Mouse (Mus musculus) heart, postnatal 25 days (tissue): Measurements from ENCODE around the gene Gm21962. TPM values are rescaled to one million over a fixed set of nuclear protein-coding genes. Genes with fewer than 3 reads are reported as not detected.
A peak's percentile ranks its signal among the peaks of the same experiment; 100 is the strongest.
"Not testable (repeated sequence)": the region's sequence is repeated elsewhere in the genome, so short reads cannot be mapped to it uniquely, and the experiment has no call there.

Source experiments
- DNase-seq: peaks from one replicate; pipeline ENCODE4 v3.0.0; 2022; ENCODE audit warnings: low spot score
- intact Hi-C: fragments of 180-260 bp; cut with DNase I; formaldehyde crosslinking; loops from one replicate; pipeline ENCODE4 v1.15.1; 2025
- total RNA-seq, 2 experiments: library from RNA; stranded (reverse); gene quantifications; 2 replicates each; pipeline ENCODE4 v1.2.3; 2021

Gm21962 gene
- not detected for total RNA-seq

GRCm38 (mm10) chr3:137671224-137671623, at the start of gene Gm21962:
Gene Gm21962 (plus strand): TSS chr3:137671524.
- intact Hi-C loops = not testable (repeated sequence)

GRCm38 (mm10) chr3:137622091-137622490, 49.2 kb upstream of the Gm21962 start:
- intact Hi-C loops = no loop called here
- no peak for DNase-seq

More at GRCm38 (mm10) chr3:137671224-137671623, at the start of gene Gm21962:
- DNase-seq = not testable (repeated sequence)

GRCm38 (mm10) chr3:137622895-137623580, 48.3 kb upstream of the Gm21962 start:
- intact Hi-C loops = no loop called here
- no peak for DNase-seq

- intact Hi-C loops = no loop called here
- peak; percentile 38 for DNase-seq
These were observed 47.6 kb upstream of the Gm21962 start for GRCm38 (mm10) chr3:137623581-137624362.

GRCm38 (mm10) chr3:137625054-137625453, 46.3 kb upstream of the Gm21962 start:
- intact Hi-C loops = no loop called here
- DNase-seq = no peak

- DNase-seq = no peak
- intact Hi-C loops = no loop called here
These were observed 37.6 kb upstream of the Gm21962 start for GRCm38 (mm10) chr3:137633726-137634125.

- intact Hi-C loops = no loop called here
- no peak for DNase-seq
These were observed 34.8 kb upstream of the Gm21962 start for GRCm38 (mm10) chr3:137636571-137636970.

- intact Hi-C loops = no loop called here
- DNase-seq = no peak
These were observed 30.1 kb upstream of the Gm21962 start for GRCm38 (mm10) chr3:137641238-137641637.

GRCm38 (mm10) chr3:137642137-137642536, 29.2 kb upstream of the Gm21962 start:
- intact Hi-C loops = no loop called here
- no peak for DNase-seq

GRCm38 (mm10) chr3:137642568-137642967, 28.8 kb upstream of the Gm21962 start:
- intact Hi-C loops = no loop called here
- no peak for DNase-seq

GRCm38 (mm10) chr3:137644081-137644480, 27.2 kb upstream of the Gm21962 start:
- DNase-seq = no peak
- intact Hi-C loops = no loop called here

GRCm38 (mm10) chr3:137644947-137645346, 26.4 kb upstream of the Gm21962 start:
- no peak for DNase-seq
- intact Hi-C loops = no loop called here

GRCm38 (mm10) chr3:137647427-137648100, 23.8 kb upstream of the Gm21962 start:
- DNase-seq = no peak
- intact Hi-C loops = no loop called here

GRCm38 (mm10) chr3:137649112-137649511, 22.2 kb upstream of the Gm21962 start:
- DNase-seq = no peak
- intact Hi-C loops = no loop called here

GRCm38 (mm10) chr3:137652853-137653252, 18.5 kb upstream of the Gm21962 start:
- DNase-seq = no peak
- intact Hi-C loops = no loop called here

GRCm38 (mm10) chr3:137680923-137681322, 9.6 kb downstream of the Gm21962 start:
- intact Hi-C loops = no loop called here
- DNase-seq = no peak

GRCm38 (mm10) chr3:137682911-137683806, 11.8 kb downstream of the Gm21962 start:
- no peak for DNase-seq
- intact Hi-C loops = no loop called here

GRCm38 (mm10) chr3:137683807-137684403, 12.6 kb downstream of the Gm21962 start:
- no peak for DNase-seq
- intact Hi-C loops = no loop called here

- DNase-seq = no peak
- intact Hi-C loops = no loop called here
These were observed 15.6 kb downstream of the Gm21962 start for GRCm38 (mm10) chr3:137686932-137687331.
